ENCODE assay signal across 8 mouse cellular contexts in the genomic region with DNA sequence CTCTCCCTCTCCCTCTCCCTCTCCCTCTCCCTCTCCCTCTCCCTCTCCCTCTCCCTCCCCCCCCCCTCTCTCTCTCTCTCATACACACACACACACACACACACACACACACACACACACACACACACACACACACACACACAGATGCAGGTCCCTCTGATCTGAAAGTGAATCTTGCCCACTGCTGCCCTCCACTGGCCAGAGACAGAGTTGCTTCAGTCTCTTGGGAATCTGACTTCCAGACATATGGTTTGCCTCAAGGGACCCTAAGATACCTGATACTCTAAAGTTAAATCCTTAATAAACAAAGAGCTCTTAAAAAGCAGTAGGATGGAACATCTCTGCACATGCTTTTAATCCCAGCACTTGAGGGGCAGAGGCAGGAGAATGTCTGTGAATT. TPM values are rescaled to one million over a fixed set of nuclear protein-coding genes. Genes with fewer than 3 reads are reported as not detected.
A peak's percentile ranks its signal among the peaks of the same experiment; 100 is the strongest.
DNase-seq lines count a peak whose midpoint lies in the region; ATAC-seq and TF ChIP-seq lines count a peak whose summit lies in the region.
"Not testable (repeated sequence)": the region's sequence is repeated elsewhere in the genome, so short reads cannot be mapped to it uniquely, and the experiment has no call there.

No protein-coding gene starts in this region.

- DNase-seq in Muller cell, postnatal 12 days (ENCODE audit: inconsistent ontology term): peak; percentile 66
- DNase-seq in cerebellum, adult 2 months: peak; percentile 62 to 78
- peak; percentile 81 for DNase-seq in forelimb bud, embryonic 11.5 days (ENCODE audit: low read depth, low spot score)
- peak; percentile 81 for DNase-seq in induced T-regulatory cell, adult 2 months (ENCODE audit: low read depth)
- DNase-seq in left cerebral cortex, adult 18-20 months (ENCODE audit: low spot score in 2 of 2): peak; percentile 70 to 77
- DNase-seq in skeletal muscle tissue, adult 2 months (ENCODE audit: low read depth, low spot score): peak; percentile 25
- peak; percentile 55 for DNase-seq in yolk sac, embryonic 10.5 days (ENCODE audit: low spot score)

- not testable (repeated sequence) for H3K27me3 ChIP-seq in cerebellum, adult 2 months (ENCODE audit: control insufficient read depth, insufficient read depth, low read length)

- TF ChIP-seq CTCF in cerebellum, adult 2 months (IDR thresholded peaks at IDR 0.05; ENCODE audit: borderline replicate concordance, insufficient read depth, low read depth, low read length): peak; percentile 74

- ATAC-seq in megakaryocyte, adult 5-6 weeks (ENCODE audit: poor library complexity, severe bottlenecking): peak; percentile 60; the same call in 1 of the 2 replicates

- TF ChIP-seq POLR2A in cerebellum, adult 2 months (IDR thresholded peaks at IDR 0.05; ENCODE audit: borderline replicate concordance, insufficient read depth, low read length): not testable (repeated sequence)

- H3K4me1 ChIP-seq in cerebellum, adult 2 months (ENCODE audit: control insufficient read depth, insufficient read depth, low read length): not testable (repeated sequence)

- H3K4me3 ChIP-seq in cerebellum, adult 2 months (replicated peaks; ENCODE audit: insufficient read depth, low read depth, low read length): not testable (repeated sequence)

- H3K27ac ChIP-seq in cerebellum, adult 2 months (ENCODE audit: insufficient read depth, low read length): not testable (repeated sequence)

RNA-seq across cellular contexts. Expression of a gene that starts 25.2 kb away (rescaled TPM):
- 107 and 129 TPM in 2 replicates for polyA plus RNA-seq in cerebellum, adult 2 months (2012; rRNA removed)
- 10 to 100 TPM; 17.8 to 19.1 TPM for total RNA-seq in left cerebral cortex, adult 18-20 months (2021)
- total RNA-seq in megakaryocyte, adult 5-6 weeks (2015): 2.0 and 2.1 TPM in 2 replicates
- 0.81 and 0.84 TPM in 2 replicates for total RNA-seq in megakaryocyte, adult 5-6 weeks (2017)

RNA-seq across cellular contexts. Expression of a gene that starts 52.4 kb away (rescaled TPM):
- 24.8 and 25.5 TPM in 2 replicates for polyA plus RNA-seq in cerebellum, adult 2 months (2012; rRNA removed)
- total RNA-seq in left cerebral cortex, adult 18-20 months (2021): 10 to 100 TPM; 23.6 to 27.3 TPM
- total RNA-seq in megakaryocyte, adult 5-6 weeks (2015): 20.4 and 20.9 TPM in 2 replicates
- 3.0 and 4.3 TPM in 2 replicates for total RNA-seq in megakaryocyte, adult 5-6 weeks (2017)

Comparison
In these comparisons a context has a peak if more than half of its experiments do, and no peak if none do; other contexts are left out.
1. DNase-seq: peak in every context shown above with its lines; median percentile 81 in forelimb bud, embryonic 11.5 days; 81 in induced T-regulatory cell, adult 2 months; 74 in left cerebral cortex, adult 18-20 months; 70 in cerebellum, adult 2 months; 66 in Muller cell, postnatal 12 days; 55 in yolk sac, embryonic 10.5 days; 25 in skeletal muscle tissue, adult 2 months.
2. RNA of a gene that starts 25.2 kb away (total RNA-seq): 17.8 to 19.1 TPM in left cerebral cortex, adult 18-20 months; 0.81 to 2.1 TPM in megakaryocyte, adult 5-6 weeks; every median in the first group is over 4 times any median in the second.